Mouse (Mus musculus) brain, embryonic 18.5 days (tissue): Measurements from ENCODE around the gene Lhx2.

Source experiments
- DNase-seq: peaks from one replicate; pipeline ENCODE4 v3.0.0-alpha.2; 2012; ENCODE audit warnings: low read depth, low spot score

Lhx2 gene

DNA sequence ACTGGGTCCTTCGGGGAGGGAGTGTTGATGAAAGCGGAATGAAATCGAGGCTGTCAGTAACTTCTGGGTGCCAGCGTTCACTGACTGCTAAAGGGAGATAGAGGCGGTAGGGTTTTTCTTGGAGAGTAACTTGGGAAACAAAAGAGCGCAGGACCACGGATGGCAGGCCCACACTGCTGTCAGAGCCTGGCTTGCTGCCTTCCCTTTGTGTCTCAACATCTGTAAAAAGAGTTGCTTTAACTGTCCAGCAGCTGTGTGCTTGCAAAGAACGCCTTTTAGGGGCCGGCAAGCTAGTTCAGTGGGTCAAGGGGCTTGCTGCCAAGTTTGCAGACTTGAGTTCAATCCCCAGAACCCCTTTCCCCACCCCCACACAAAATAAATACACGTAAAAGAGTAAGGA is 20.1 kb downstream of the Lhx2 start:
- DNase-seq = no peak

DNA sequence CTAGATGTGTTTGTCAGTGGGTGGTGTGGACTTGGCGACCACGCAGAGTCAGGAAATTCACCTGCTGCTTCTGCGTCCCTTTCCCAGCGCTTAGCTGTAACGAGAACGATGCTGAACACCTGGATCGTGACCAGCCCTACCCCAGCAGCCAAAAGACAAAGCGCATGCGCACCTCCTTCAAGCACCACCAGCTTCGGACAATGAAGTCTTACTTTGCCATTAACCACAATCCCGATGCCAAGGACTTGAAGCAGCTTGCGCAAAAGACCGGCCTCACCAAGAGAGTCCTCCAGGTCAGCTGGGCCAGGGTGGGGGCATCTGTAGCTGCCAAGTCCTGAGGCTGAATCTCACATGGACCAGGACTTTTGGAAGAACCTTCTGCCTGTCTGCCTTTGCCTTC is 20.7 kb downstream of the Lhx2 start:
- no peak for DNase-seq

DNA sequence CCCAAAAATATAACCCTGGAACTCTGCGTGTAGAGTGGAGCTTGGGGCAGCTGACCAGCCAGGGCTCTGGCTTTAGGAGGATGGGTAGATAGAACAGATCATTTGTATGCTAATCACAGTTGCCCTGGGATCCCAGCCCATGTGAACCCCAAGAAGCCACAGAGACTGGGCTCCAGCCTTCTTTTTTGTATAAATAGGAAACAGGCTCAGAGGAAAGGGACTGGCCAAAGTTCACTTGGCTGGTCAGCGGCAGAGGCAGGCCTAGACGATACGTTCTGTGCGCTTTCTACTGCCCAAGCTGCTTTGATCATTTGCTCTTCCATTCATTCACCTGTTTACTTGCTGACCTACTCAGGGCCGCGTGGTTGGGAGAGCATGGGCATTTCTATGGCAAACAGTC is 27.1 kb downstream of the Lhx2 start:
- DNase-seq = no peak

DNA sequence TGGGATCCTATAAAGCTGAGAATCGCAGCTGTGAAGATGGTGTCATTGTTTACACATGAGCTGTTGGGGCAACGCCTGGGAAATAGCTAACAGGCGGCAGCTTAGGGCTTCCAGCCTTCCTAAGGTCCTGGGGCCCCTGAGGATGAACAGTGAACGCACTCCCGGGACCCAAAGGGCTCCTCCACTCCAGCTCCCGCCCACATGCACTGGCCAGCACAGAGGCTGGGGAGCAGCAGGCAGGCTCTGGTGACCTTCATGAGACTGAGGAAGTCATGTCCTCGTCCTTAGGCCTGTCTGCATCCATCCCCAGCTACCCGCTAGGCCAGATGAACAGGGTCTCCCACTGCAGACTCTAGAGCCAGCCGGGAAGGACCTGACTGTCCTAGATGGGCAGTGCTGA is 27.9 kb downstream of the Lhx2 start:
- DNase-seq = no peak

DNA sequence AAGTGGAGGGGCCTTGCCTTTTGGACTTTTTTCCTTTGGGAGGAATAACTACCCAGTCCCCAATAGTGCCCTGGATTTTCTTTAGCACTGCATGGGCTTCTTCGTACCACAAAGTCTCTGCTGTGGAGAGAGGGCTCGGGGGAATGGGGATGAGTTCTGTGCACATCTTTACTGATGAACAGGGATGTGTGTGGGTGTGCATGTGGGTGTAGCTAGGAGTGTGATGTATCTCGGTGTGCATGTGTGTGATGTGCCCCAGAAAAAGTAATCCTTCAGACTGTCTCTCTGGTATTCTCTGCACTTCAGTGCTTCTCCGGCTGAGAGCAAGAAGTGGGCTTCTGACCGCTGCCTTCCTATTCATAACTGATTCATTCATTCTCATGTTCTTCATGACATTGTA is 28.8 kb downstream of the Lhx2 start:
- no peak for DNase-seq

DNA sequence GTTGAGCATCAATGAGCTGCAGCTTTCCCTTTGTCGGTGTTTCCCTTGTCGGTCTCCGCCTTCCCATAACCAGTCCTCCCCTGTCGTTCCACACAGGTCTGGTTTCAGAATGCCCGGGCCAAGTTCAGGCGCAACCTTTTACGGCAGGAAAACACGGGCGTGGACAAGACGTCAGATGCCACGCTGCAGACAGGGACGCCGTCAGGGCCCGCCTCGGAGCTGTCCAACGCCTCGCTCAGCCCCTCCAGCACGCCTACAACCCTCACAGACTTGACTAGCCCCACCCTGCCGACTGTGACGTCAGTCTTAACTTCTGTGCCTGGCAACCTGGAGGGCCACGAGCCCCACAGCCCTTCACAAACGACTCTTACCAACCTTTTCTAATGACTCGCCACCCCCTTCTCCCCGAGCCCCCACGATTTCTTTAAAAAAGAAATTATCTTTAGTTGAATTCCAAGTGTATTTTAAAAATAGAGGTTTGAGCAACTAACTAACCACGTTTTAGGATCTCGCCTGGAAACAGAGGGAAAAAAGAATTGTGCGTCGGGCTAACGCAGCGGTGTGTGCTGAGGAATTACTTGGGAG is 29.8 kb downstream of the Lhx2 start:
- no peak for DNase-seq

DNA sequence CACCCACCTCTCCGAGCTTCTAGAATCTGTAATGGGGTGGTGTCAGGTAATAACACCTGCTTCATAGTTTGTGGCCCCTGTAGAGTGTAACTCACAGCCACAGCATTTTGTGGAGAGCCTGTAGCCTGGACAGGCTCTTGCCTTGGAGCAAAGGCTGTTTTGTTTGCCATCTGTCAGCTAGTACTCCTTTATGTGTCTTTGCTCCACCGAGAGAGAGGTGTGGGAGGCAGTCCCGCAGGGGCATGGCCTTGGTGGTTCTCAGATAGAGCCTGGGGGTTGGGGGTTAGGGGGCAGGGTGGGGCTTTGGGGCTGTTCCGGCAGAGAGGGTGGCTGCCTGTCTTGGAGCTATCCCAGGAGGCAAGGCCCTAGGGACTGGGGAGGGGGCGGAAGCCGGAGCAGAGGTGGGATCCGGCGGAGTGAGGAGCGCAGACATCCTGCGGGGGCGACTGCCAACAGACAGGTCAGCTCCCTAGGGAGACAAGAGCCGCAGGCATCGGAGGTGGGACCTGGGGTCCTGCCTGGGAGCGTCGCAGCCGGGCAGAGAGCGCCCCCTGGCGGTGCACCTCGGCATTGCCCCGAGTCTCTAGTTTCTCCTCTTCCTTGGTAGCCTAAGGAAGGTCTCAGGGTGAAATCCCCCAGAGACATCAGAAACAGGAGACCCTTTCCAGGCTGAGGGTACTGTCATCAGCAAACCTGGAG is 36.7 kb downstream of the Lhx2 start:
- no peak for DNase-seq

DNA sequence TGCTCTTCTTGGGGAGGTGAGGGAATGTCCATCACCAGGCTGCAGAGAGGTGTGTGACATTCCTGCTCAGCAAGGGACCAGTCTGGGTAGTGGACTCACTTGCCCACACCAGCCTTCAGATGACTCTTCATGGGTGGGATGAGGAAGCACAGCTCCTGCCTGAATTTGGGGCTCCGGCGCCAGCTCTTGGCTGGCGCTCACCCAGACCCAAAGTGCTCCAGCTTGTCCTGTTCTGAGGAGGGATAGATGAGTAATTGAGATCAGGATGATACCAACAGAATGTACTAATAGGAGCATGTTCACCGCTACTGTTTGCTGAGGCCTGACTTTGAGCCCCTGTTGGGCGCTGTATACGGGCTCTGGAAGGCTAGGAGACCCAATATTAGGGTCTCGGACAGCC is 38.2 kb downstream of the Lhx2 start:
- DNase-seq = no peak

DNA sequence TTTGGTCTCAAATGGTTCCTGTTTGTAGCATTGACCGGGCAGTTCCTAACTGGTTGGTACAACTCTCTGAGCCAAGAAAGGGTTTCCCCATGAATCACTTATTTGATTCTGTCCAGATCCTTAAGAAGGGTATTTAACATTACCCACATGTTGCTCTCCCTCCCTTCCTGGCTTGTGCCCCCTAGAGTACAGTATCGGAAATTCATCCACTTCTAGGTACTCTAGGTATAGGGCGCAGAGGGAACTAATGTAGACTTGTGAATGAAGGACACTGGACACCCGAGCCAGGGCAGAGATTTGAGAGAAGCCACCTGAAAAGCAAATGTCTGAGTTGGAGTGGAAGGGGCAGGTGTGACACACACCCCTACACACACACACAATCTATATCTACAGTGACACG is 39.3 kb downstream of the Lhx2 start:
- DNase-seq = no peak

DNA sequence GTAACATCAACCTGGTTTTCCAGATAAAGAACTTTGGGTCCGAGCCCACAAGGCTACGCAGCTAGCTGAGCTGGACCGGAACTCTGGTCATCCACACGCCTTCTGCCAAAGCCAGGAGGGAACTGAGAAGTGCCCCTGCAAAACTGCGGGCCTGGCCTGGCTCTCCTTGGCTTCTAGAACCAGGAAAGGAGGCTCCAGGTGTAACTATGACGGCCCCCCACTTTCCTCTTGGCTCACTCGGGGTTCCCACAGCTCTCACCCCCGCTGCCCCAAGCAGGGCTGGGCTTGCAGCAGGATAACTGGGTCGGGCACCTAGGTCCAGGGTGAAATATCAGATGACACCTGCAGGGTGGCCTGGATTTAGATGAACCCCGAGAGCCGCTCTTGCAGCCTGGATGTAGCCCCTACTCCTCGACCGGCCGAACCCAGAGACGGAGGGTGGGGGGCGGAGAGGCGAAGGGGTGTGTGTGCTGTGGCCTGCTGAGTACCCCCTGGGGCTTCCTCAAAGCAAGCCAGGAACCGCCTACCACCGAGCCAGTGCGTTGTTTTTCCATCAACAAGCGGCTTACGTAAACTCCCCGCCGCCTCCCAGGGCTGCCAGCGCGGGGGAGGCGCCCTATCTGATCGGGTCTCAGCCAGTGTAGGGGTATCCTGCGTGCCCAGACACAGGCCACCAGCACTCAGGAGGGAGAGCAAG is 39.9 kb downstream of the Lhx2 start:
- no peak for DNase-seq

DNA sequence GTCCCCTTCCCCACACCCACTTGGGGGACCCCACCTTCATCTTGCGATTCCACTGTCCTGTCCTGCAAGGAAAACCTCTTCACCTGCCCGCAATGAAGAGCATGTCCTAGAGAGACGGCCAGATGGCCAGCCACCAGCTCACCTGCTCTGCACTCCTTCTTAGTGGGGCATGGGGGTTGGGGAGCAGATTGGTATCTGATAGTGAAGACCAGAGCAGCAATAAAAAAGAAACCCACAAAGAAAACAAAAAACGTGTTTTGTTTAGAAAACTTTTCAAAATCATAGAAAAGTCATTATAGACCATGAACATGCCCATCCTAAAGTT is 40.4 kb downstream of the Lhx2 start:
- DNase-seq = no peak

DNA sequence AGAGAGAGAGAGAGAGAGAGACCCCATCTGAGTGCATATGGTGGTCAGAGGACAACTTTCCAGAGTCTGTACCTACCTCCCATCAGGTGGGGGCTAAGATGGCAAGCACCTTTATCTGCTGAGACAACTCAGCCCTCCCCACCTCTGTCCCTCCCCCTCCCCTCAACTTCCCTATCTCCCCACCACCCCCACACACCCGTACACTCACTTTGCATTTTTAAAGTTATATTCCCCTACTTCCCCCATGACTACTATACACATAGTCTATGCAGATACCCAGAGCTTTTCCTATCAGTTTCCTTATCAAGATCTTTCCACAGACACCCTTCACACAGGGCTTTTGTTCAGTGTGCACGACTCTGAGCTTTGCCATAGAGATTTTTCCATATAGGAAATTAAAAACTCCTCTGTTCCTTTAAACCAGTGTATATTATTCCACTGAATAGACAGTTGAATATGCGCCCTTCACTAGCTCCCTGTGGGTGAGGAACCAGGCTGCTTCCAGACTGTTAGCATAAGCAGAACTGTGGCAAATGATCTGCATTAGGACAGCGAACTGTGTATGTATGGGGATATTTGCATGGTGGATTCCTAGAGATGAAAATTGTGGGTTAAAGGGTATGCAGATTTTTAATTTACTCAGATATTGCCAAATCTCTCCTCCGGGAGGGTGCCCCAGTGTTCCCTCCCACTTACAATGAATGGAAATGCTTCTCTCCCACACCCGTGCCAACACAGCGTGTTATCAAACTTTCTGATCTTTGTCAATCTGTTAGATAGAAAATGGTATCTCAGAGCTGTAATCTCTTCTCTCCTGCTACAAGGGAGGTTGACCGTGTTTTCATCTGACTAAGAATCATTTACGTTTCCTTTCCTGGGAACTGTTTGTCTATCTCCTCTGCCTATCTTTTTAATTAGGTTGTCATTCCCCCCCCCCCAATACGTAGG is 41.3 kb downstream of the Lhx2 start:
- no peak for DNase-seq

DNA sequence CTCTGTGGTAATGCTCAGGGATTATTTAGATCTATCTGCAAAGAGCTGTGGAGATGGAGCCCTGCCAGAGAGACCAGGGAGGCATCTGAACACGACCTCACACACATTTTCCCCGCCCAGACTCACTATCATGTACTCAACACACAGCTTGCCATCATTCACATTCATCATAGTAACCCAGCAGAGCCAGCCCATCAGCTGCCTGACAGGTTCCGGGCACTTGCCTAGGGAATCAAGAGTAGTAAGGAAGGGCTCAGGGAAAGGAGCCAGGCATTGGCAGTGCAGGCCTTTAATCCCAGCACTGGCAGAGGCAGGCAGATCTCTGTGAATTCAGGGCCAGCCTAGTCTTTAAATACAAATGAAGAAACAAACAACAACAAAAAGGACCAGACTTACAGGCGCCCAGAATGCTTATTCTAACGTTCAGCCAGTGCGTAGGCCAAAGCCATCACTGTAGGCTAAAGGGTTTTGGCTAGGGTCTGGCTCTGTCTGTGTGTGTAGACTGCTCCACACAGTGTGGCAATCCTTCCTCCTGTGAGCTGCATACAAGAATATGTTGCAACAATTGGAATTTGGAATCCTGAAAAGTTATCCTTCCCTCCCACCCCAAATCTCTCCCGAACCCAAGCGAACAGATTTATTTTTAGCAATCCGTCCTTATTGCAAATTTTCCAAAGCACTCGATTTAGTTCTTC is 48.6 kb downstream of the Lhx2 start:
- DNase-seq = no peak

DNA sequence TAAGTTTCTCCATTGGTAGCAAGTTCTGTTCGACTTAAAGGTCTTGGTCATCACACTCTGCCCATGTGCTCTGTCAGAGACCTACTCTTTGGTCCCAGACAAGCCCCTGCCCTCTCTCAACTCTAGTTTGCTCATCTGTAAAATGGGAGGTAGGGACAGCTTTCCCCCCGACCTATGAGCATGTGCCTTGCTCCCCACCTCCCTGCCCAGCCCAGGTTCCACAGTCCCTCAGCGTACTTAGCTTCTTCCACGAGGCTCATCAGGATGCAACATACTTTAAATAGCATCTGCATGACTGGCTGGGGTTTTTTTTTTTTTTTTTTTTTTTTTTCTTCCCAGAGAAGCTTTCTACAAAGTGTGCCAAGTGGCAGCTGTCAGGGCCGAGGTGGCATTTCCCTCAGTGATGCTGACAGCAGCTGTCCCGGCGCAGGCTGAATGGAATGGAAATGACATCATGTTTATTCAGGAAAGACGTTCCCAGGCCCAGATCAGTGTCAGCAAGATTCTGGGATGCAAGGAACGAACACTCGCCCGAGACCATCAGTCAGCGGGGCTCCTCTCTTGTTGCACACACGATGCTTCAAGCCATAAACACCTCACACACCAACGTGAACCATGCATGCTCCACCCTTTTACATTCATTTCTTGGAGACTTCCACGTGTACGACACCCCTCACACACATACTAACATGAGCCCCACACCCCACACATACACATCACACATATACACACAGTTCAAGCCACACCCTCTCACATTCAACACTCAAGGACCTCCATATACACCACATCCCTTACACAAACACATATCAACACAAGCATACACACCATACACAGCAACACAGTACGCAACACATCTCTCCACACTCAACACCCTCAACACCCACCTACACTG is 56.1 kb downstream of the Lhx2 start:
- DNase-seq = peak; percentile 46

DNA sequence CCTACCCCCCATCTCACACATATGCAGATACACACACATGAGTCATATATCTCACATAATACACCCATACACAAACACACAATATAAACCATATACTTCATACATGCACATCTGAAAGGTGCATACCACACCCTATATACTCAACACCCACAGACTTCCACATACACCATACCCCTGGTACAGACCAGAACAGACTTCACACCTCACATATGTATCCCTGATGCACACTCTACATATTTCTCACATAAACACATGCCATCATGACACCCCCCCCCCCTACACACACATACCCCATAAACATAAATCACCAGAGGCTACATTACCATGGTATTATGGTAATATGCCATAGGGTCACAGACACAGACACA is 56.8 kb downstream of the Lhx2 start:
- DNase-seq = no peak

DNA sequence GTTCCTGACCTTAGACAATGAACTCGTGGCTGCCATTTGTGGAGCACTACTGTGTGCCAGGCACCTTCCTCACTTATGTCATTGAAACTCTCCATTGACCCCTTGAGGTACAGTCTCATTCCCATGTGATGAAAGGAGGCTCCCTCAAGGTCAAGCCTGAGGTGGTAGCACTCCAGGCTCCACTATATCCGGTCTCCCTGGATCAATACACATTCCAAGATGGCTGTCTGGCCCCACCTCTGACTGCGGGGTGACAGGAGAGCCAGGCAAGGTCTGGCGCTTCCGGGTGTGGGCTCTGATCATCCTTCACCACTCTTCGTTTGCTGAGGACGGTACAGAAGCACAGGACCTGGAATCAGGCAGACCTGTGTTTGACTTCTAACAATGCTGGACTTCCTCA is 58.2 kb downstream of the Lhx2 start:
- DNase-seq = no peak

DNA sequence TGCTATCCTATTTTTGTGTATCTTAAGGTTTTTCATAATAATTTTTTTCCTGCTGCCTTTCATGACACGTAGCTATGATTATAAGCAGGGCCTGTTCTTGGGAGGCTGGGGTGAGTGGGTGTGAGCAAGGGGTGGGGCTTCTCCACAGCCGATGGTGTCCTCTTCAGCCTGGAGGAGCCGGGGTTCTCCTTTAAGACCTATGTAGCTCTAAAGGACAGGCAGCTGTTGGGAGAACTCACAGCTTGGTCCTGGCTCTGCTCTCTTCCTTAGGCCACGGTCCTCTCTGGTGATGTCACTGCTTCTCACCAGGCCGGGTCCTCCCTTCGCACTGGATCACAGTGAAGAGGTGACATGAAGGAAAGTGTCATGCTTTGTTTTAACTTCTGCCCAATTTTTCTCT is 58.8 kb downstream of the Lhx2 start:
- no peak for DNase-seq

DNA sequence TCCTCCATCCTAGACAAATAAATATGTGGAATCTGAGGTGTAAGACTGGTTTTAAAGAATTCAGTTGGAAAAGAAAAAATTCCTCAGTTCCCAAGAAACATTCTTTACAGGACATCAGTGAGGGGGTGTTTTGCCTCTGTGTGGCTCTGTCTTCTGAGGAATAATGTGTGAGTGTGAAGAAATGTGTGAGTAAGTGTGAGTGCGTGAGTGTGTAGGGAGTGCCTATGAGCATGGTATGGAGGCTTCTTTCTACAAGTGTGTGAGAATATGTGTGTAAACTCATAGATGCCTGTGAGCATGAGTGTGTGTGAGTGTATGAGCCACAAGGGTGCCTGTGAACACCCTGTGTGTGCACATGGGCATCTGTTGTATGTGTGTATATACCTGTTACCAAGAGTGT is 63.5 kb downstream of the Lhx2 start:
- DNase-seq = no peak

DNA sequence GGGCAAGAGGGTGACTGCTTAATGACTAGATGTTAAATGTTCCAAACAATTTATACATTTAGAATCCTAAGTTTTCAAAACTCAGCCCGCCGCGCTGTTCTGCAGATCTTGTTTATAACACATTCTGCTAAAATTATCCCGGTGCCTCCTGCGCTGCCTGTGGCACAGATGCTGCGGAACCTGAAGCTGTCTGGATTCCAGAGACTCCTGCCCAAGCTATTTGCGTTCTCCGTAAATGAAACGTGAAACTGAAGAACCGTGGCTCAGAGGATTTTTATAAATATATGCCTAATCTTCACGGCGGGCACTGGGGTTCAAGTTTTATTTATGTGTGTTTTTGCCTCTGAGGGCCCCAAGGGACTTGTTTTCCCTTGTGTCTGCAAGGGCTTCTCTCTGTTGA is 64.2 kb downstream of the Lhx2 start:
- DNase-seq = no peak

DNA sequence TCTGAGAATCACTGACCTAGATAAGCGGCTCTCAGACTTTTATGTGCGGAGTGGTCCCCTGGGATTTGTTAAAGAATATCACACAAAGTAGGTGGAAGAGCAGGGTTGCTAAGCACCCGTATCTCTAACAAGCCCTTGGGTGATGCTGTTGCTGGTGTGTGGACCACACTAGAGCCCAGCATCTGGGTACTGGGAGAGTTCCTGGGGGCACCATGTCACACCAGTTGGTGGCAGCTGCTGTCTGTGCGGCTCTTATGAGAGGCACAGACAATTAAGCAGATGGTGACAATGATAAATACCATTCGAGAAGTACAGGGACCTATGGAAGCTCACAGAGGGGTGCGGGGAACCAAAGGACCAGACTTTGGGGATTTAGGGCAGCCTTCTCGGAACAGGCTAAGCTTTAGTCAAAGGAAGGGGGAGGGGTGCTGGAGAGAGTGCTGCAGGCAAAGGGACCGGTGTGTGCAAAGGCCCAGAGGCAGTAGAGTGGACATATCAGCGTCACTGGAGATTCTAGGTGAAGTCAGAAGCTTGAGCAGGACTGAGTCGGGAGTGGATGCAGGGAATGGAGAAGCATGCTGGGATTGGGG is 65.0 kb downstream of the Lhx2 start:
- DNase-seq = no peak
